Mouse (Mus musculus) liver, embryonic 12.5 days (tissue): ENCODE results near the gene Trim16. TPM values are rescaled to one million over a fixed set of nuclear protein-coding genes. Genes with fewer than 3 reads are reported as not detected.

Experiments used
- ATAC-seq: fragments of 200-750 bp; cut with Nextera tagmentation; 2 replicates; pipeline ENCODE4 v1.8.0; 2017; ENCODE audit warnings: moderate number of reproducible peaks, mild to moderate bottlenecking, moderate library complexity
- H3K27ac ChIP-seq: fragments of 300-500 bp; sonication (generic); 2 replicates; pipeline ENCODE4 v1.5.1; 2016; ENCODE audit warnings: mild to moderate bottlenecking
- H3K27me3 ChIP-seq: fragments of 300-500 bp; sonication (generic); replicated peaks from 2 replicates; pipeline ENCODE4 v1.6.1; 2016; ENCODE audit warnings: mild to moderate bottlenecking, moderate library complexity
- H3K36me3 ChIP-seq: fragments of 300-500 bp; sonication (generic); 2 replicates; pipeline ENCODE4 v1.6.1; 2016; ENCODE audit warnings: mild to moderate bottlenecking, moderate library complexity
- H3K4me1 ChIP-seq: fragments of 300-500 bp; sonication (generic); 2 replicates; pipeline ENCODE4 v1.6.1; 2016
- H3K4me2 ChIP-seq: fragments of 300-500 bp; sonication (generic); 2 replicates; pipeline ENCODE4 v1.6.1; 2016; ENCODE audit warnings: mild to moderate bottlenecking, moderate library complexity
- H3K4me3 ChIP-seq: fragments of 300-500 bp; sonication (generic); 2 replicates; pipeline ENCODE4 v1.5.1; 2016; ENCODE audit warnings: mild to moderate bottlenecking, moderate library complexity
- H3K9ac ChIP-seq: fragments of 300-500 bp; sonication (generic); 2 replicates; pipeline ENCODE4 v1.6.1; 2016; ENCODE audit warnings: mild to moderate bottlenecking, moderate library complexity
- H3K9me3 ChIP-seq: fragments of 300-500 bp; sonication (generic); replicated peaks from 2 replicates; pipeline ENCODE4 v1.6.1; 2016; ENCODE audit warnings: mild to moderate bottlenecking, moderate library complexity
- WGBS: fragments of 180-500 bp; shearing (Covaris S2); methylation state at CpG from one replicate; pipeline ENCODE4 v1.1.7; 2016; ENCODE audit not compliant: insufficient replicate concordance; 5-methylcytosine and 5-hydroxymethylcytosine counted together
- polyA plus RNA-seq: library from polyadenylated mRNA; unstranded; fragments of >200 nt; fragmentation: Nextera tagmentation; extraction: Ambion mirVana; gene quantifications from 2 replicates; pipeline ENCODE4 v1.2.1, GENCODE M21; 2016

The Trim16 gene
- polyA plus RNA-seq, 1 experiment from 2014 or later = 1.5 TPM

DNA sequence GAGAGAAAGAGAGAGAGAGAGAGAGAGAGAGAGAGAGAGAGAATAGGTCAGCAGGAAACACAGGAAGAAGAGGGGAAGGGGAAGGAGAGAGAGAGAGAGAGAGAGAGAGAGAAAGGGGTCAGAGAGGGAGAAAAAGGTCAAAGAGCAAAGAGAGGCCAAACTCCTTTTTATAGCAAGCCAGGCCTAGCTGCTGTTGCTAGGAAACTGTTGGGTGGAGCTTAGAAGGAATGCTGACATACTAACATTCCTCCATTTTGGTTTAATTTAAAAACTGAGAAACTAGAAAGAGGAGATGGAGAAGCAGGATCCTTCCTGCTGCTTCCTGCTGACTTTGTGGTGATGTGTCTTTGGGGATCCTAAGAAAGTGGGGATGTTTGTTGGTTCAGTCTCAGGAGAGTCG lies 55.7 kb downstream of the Trim16 start:
- Histone ChIP-seq H3K9ac (no peak overlapping the region), H3K27ac (no peak overlapping the region), H3K4me1 (peaks cover 12% of the 10 kb centered on the region), H3K36me3 (no peaks in the 10 kb centered on the region), H3K4me2 (no peak overlapping the region), H3K27me3 (peaks cover 6% of the 10 kb centered on the region), H3K4me3 (no peak overlapping the region), H3K9me3 (no peaks in the 10 kb centered on the region)
- ATAC-seq = no peak
- 76% methylated on average over 1 of the region's 1 CpGs for WGBS

- Histone ChIP-seq H3K36me3 (no peaks in the 10 kb centered on the region), H3K4me2 (no peak overlapping the region), H3K27me3 (peaks cover 6% of the 10 kb centered on the region), H3K4me3 (no peak overlapping the region), H3K27ac (no peak overlapping the region), H3K9ac (no peak overlapping the region), H3K9me3 (no peaks in the 10 kb centered on the region), H3K4me1 (peaks cover 14% of the 10 kb centered on the region)
- ATAC-seq = no peak
- WGBS = 63% methylated on average over 4 of the region's 4 CpGs
Observed at GRCm38 (mm10) chr11:62876445-62876844, 56.4 kb downstream of the Trim16 start.

DNA sequence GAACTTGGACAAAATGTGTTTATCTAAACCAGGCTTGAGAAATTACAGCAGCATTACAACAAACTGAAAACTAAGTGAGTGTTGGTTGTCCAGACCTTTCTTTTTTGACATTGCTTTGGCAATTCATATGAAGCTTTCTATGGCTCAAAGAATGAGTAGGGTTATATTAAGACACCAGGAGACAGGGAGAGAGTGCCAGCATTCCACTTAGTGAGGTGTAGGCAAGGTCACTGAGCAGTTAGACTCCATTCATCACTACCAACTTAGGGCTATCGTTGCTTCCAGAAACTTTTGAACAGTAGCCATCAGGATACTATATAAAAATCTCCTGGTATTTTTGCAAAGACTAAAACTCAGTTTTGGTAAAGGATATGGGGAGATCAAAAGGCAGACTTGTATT lies 57.4 kb downstream of the Trim16 start:
- H3K36me3 ChIP-seq = peaks cover 4% of the 10 kb centered on the region
- 81% methylated on average over 1 of the region's 1 CpGs for WGBS
- no peak overlapping the region for H3K4me2 ChIP-seq
- peaks cover 14% of the 10 kb centered on the region for H3K4me1 ChIP-seq
- H3K9me3 ChIP-seq = no peaks in the 10 kb centered on the region
- peaks cover 6% of the 10 kb centered on the region for H3K27me3 ChIP-seq
- no peak overlapping the region for H3K9ac ChIP-seq
- H3K4me3 ChIP-seq = no peak overlapping the region
- ATAC-seq = no peak
- H3K27ac ChIP-seq = no peak overlapping the region

GRCm38 (mm10) chr11:62878728-62879127 lies 58.7 kb downstream of the Trim16 start:
- Histone ChIP-seq H3K9me3 (no peaks in the 10 kb centered on the region), H3K9ac (peak overlapping the region; percentile 51; the same call in 1 of the 2 replicates), H3K36me3 (peaks cover 11% of the 10 kb centered on the region), H3K27me3 (no peaks in the 10 kb centered on the region), H3K4me3 (peak overlapping the region; percentile 78), H3K4me1 (peaks cover 23% of the 10 kb centered on the region), H3K4me2 (peak overlapping the region; percentile 94), H3K27ac (no peak overlapping the region)
- WGBS = 22% methylated on average over 9 of the region's 9 CpGs
- no peak for ATAC-seq

GRCm38 (mm10) chr11:62879220-62880048 lies 59.4 kb downstream of the Trim16 start, which contains the start of gene Tvp23b:
Gene Tvp23b (plus strand): TSS chr11:62879455.
- H3K4me2 ChIP-seq = peak within 1 kb of the TSS; percentile 94
- 1% methylated on average over 55 of the region's 55 CpGs for WGBS
- peak; percentile 94 for ATAC-seq

DNA sequence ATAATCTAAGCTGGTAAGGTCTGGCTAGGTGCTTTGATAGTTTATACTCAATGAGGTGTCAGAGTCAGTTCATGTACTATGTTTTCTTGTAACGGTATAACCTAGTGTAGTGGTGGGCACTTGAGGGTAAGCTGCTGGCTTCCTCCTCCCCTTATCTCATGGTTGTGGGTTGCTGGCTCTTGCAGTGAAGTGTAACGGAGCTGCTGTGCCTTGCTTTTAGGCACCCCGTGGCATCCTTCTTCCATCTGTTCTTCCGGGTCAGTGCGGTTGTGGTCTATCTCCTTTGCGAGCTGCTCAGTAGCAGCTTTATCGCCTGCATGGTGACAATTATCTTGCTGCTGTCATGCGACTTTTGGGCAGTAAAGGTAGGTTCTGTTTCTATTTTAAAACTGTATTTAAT lies 63.4 kb downstream of the Trim16 start:
- H3K9ac ChIP-seq = no peak overlapping the region
- no peak overlapping the region for H3K27ac ChIP-seq
- H3K9me3 ChIP-seq = no peaks in the 10 kb centered on the region
- H3K4me3 ChIP-seq = no peak overlapping the region
- no peak for ATAC-seq
- WGBS = 33% methylated on average over 8 of the region's 8 CpGs
- H3K4me1 ChIP-seq = peaks cover 28% of the 10 kb centered on the region
- H3K4me2 ChIP-seq = peak overlapping the region; percentile 36
- peaks cover 53% of the 10 kb centered on the region for H3K36me3 ChIP-seq
- H3K27me3 ChIP-seq = no peaks in the 10 kb centered on the region

More at GRCm38 (mm10) chr11:62879220-62880048, 59.4 kb downstream of the Trim16 start, which contains the start of gene Tvp23b:
- Histone ChIP-seq H3K9me3 (no peaks in the 10 kb centered on the region), H3K9ac (peak within 1 kb of the TSS; percentile 81), H3K36me3 (peaks cover 18% of the 10 kb centered on the region), H3K27me3 (no peaks in the 10 kb centered on the region), H3K27ac (peak within 1 kb of the TSS; percentile 82), H3K4me1 (peaks cover 28% of the 10 kb centered on the region), H3K4me3 (peak within 1 kb of the TSS; percentile 78)

DNA sequence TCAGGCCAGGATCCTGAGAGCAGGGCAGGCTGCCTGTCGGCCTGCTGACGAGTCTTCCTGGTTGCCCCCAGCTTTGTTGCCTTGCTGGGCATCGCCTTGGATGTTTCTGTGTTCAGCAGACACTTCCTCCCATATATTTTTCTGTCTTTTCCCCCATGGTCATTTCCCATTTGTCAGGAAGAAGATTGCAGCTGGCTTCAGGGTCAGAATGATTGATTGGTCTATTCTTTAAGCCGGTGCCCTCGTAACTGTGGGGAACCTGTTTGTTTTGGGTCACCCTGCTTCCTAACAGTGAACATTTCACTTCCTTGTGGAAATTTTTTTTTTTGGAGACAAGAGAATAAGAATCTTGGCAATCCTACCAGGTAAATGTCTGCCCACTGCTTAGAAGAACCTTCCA lies 65.3 kb downstream of the Trim16 start:
- H3K4me1 ChIP-seq = peaks cover 30% of the 10 kb centered on the region
- no peak overlapping the region for H3K4me2 ChIP-seq
- 76% methylated on average over 5 of the region's 5 CpGs for WGBS
- H3K27me3 ChIP-seq = no peaks in the 10 kb centered on the region
- no peak overlapping the region for H3K9ac ChIP-seq
- no peaks in the 10 kb centered on the region for H3K9me3 ChIP-seq
- peaks cover 69% of the 10 kb centered on the region for H3K36me3 ChIP-seq
- no peak for ATAC-seq
- no peak overlapping the region for H3K4me3 ChIP-seq
- no peak overlapping the region for H3K27ac ChIP-seq

- Histone ChIP-seq H3K27ac (no peak overlapping the region), H3K36me3 (peaks cover 75% of the 10 kb centered on the region), H3K27me3 (no peaks in the 10 kb centered on the region), H3K4me3 (no peak overlapping the region), H3K4me2 (no peak overlapping the region), H3K9ac (no peak overlapping the region), H3K4me1 (peaks cover 11% of the 10 kb centered on the region; the same call in 1 of the 2 replicates), H3K9me3 (no peaks in the 10 kb centered on the region)
- WGBS = 91% methylated on average over 4 of the region's 4 CpGs
- no peak for ATAC-seq
Observed at GRCm38 (mm10) chr11:62890796-62891195, 70.8 kb downstream of the Trim16 start.

- H3K36me3 ChIP-seq = peaks cover 74% of the 10 kb centered on the region
- ATAC-seq = no peak
- H3K27me3 ChIP-seq = no peaks in the 10 kb centered on the region
- H3K27ac ChIP-seq = no peak overlapping the region
- no peaks in the 10 kb centered on the region for H3K9me3 ChIP-seq
- H3K4me2 ChIP-seq = no peak overlapping the region
- H3K4me3 ChIP-seq = no peak overlapping the region
- H3K9ac ChIP-seq = no peak overlapping the region
- H3K4me1 ChIP-seq = peaks cover 11% of the 10 kb centered on the region; the same call in 1 of the 2 replicates
- 80% methylated on average over 11 of the region's 11 CpGs for WGBS
Observed at GRCm38 (mm10) chr11:62891763-62892162, 71.7 kb downstream of the Trim16 start.

Other genes with a start within 250 kb of the Trim16 start
- gene Trpv2, start 245.7 kb upstream of the Trim16 start, polyA plus RNA-seq = 8.0 and 9.0 TPM in 2 replicates
- 3.4 and 3.7 TPM in 2 replicates for gene Lrrc75a, start 171.7 kb upstream of the Trim16 start, polyA plus RNA-seq
- gene Mmgt2, start 171.6 kb upstream of the Trim16 start, polyA plus RNA-seq = 15.0 and 17.0 TPM in 2 replicates
- gene Zfp287, start 88.3 kb upstream of the Trim16 start, polyA plus RNA-seq = 1.2 and 1.6 TPM in 2 replicates
- gene Gm10428, start 67.1 kb upstream of the Trim16 start, polyA plus RNA-seq = not detected in 2 replicates
- 2.8 and 3.0 TPM in 2 replicates for gene Zfp286, start 30.8 kb upstream of the Trim16 start, polyA plus RNA-seq
- gene Fbxw10, start 26.8 kb downstream of the Trim16 start, polyA plus RNA-seq = 0.17 and 0.28 TPM in 2 replicates
- gene Tvp23b, start 59.2 kb downstream of the Trim16 start, polyA plus RNA-seq = 32.2 and 35.0 TPM in 2 replicates
- not detected in 2 replicates for gene Cdrt4, start 131.0 kb downstream of the Trim16 start, polyA plus RNA-seq
- gene Tekt3, start 241.4 kb downstream of the Trim16 start, polyA plus RNA-seq = 0.07 TPM in 1 of 2 replicates, not detected in the other